Mouse (Mus musculus) C2C12 (cell line): ENCODE measurements around the gene Zmym3. TPM values are rescaled to one million over a fixed set of nuclear protein-coding genes. Genes with fewer than 3 reads are reported as not detected.
"Not testable (repeated sequence)": the region's sequence is repeated elsewhere in the genome, so short reads cannot be mapped to it uniquely, and the experiment has no call there.

Source experiments
- H3K27me3 ChIP-seq: one replicate; pipeline ENCODE4 v1.6.1; 2011; ENCODE audit not compliant: control insufficient read depth, insufficient read depth, insufficient read length
- H3K36me3 ChIP-seq: one replicate; pipeline ENCODE4 v1.6.1; 2011; ENCODE audit not compliant: control insufficient read depth, insufficient read depth
- H3K4me3 ChIP-seq: one replicate; pipeline ENCODE4 v1.5.1; 2011; ENCODE audit warnings: mild to moderate bottlenecking, control low read depth; ENCODE audit not compliant: poor library complexity, insufficient read depth, severe bottlenecking
- H3K79me2 ChIP-seq: one replicate; pipeline ENCODE4 v1.6.1; 2011; ENCODE audit not compliant: control insufficient read depth, insufficient read depth
- H3K79me3 ChIP-seq: one replicate; pipeline ENCODE4 v1.6.1; 2011; ENCODE audit warnings: low read depth, control low read depth
- H3ac ChIP-seq: one replicate; pipeline ENCODE3; 2011; ENCODE audit warnings: low read depth; ENCODE audit not compliant: control insufficient read depth, insufficient read length
- CEBPB ChIP-seq: IDR thresholded peaks from one replicate; pipeline ENCODE4 v1.6.1; 2011; ENCODE audit warnings: low read depth, mild to moderate bottlenecking, control low read depth, moderate library complexity
- CTCF ChIP-seq: IDR thresholded peaks from one replicate; pipeline ENCODE4 v1.5.1; 2011; ENCODE audit not compliant: control insufficient read depth, insufficient read depth, insufficient read length
- FOSL1 ChIP-seq: IDR thresholded peaks from one replicate; pipeline ENCODE4 v1.8.0; 2011; ENCODE audit warnings: mild to moderate bottlenecking, low read length; ENCODE audit not compliant: poor library complexity, insufficient read depth, severe bottlenecking
- MAX ChIP-seq: IDR thresholded peaks from one replicate; pipeline ENCODE4 v1.6.1; 2011; ENCODE audit warnings: mild to moderate bottlenecking, control low read depth
- MYOD1 ChIP-seq: IDR thresholded peaks from one replicate; pipeline ENCODE4 v1.6.1; 2011; ENCODE audit warnings: low read depth; ENCODE audit not compliant: control insufficient read depth, insufficient read length
- MYOG ChIP-seq: IDR thresholded peaks from one replicate; pipeline ENCODE4 v1.6.1; 2011; ENCODE audit not compliant: control insufficient read depth, insufficient read length; ENCODE audit errors: extremely low read depth
- USF1 ChIP-seq: IDR thresholded peaks from one replicate; pipeline ENCODE4 v1.6.1; 2011; ENCODE audit warnings: low read depth, mild to moderate bottlenecking, control low read depth, moderate library complexity
- polyA plus RNA-seq: library from polyadenylated mRNA; unstranded; fragments of >200 nt; fragmentation: generic; extraction: Trizol; gene quantifications from one replicate; pipeline ENCODE4 v1.2.1, GENCODE M21; 2012; ENCODE audit warnings: missing spikeins

Gene Zmym3
- polyA plus RNA-seq, 1 experiment = 15.8 TPM

- no peaks in the 10 kb centered on the region for H3K36me3 ChIP-seq
- TF ChIP-seq MYOD1 (no peak), FOSL1 (no peak)
These were observed 50.1 kb downstream of the Zmym3 start for GRCm38 (mm10) chrX:101370573-101370972.

GRCm38 (mm10) chrX:101369001-101369400 is 51.6 kb downstream of the Zmym3 start:
- Histone ChIP-seq H3K79me2 (no peaks in the 10 kb centered on the region), H3K79me3 (no peaks in the 10 kb centered on the region), H3K4me3 (no peak overlapping the region), H3K36me3 (no peaks in the 10 kb centered on the region), H3ac (no peak overlapping the region), H3K27me3 (no peaks in the 10 kb centered on the region)
- TF ChIP-seq MYOG (no peak), MAX (no peak), CTCF (no peak), MYOD1 (no peak), CEBPB (no peak), USF1 (no peak), FOSL1 (no peak)

More at GRCm38 (mm10) chrX:101370573-101370972, 50.1 kb downstream of the Zmym3 start:
- Histone ChIP-seq H3K4me3 (no peak overlapping the region), H3K79me3 (no peaks in the 10 kb centered on the region), H3K79me2 (no peaks in the 10 kb centered on the region), H3ac (no peak overlapping the region), H3K27me3 (no peaks in the 10 kb centered on the region)

DNA sequence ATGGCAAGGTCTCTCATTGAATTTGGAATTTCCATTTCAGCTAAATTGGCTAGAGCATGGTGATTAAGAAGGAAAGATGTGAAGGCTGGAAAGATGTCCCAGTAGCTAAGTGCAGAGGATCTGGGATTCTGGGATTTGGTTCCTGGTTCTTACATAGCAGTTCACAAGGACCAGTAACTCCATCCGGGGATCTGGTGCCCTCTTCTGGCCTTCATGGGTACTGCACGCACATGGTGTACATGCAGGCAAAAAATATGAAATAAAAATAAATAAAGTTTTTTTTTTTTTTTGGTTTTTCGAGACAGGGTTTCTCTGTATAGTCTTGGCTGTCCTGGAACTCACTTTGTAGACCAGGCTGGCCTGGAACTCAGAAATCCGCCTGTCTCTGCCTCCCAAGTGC is 61.7 kb downstream of the Zmym3 start:
- H3K36me3 ChIP-seq, H3K27me3 ChIP-seq, H3K79me3 ChIP-seq, H3ac ChIP-seq, H3K4me3 ChIP-seq, H3K79me2 ChIP-seq: not testable (repeated sequence)

Other genes with a start within 250 kb of the Zmym3 start
- 51.3 TPM for gene Snx12, start 198.3 kb downstream of the Zmym3 start, polyA plus RNA-seq
- 8.6 TPM for gene Foxo4, start 166.3 kb downstream of the Zmym3 start, polyA plus RNA-seq
- gene Gm614, start 156.9 kb downstream of the Zmym3 start, polyA plus RNA-seq = not detected
- 1.7 TPM for gene Il2rg, start 152.6 kb downstream of the Zmym3 start, polyA plus RNA-seq
- not detected for gene Gm20489, start 151.8 kb downstream of the Zmym3 start, polyA plus RNA-seq
- gene Med12, start 146.8 kb downstream of the Zmym3 start, polyA plus RNA-seq = 22.7 TPM
- not detected for gene Nlgn3, start 121.7 kb downstream of the Zmym3 start, polyA plus RNA-seq
- not detected for gene Gjb1, start 44.5 kb downstream of the Zmym3 start, polyA plus RNA-seq
- 304 TPM for gene Nono, start 8.5 kb upstream of the Zmym3 start, polyA plus RNA-seq
- 0.36 TPM for gene Itgb1bp2, start 28.2 kb upstream of the Zmym3 start, polyA plus RNA-seq
- 8.0 TPM for gene Taf1, start 111.9 kb upstream of the Zmym3 start, polyA plus RNA-seq
- gene Ogt, start 219.2 kb upstream of the Zmym3 start, polyA plus RNA-seq = 14.2 TPM